Mouse (Mus musculus) liver (tissue): Measurements from ENCODE around the gene Ifna11.

Experiments used
- DNase-seq: peaks from one replicate; pipeline ENCODE4 v3.0.0-alpha.2; 2020; ENCODE audit warnings: mixed read lengths

Ifna11 gene

GRCm38 (mm10) chr4:88841438-88841911, 21.7 kb downstream of the Ifna11 start, which contains the start of gene Ifna4:
TSS of gene Ifna4 (plus strand) at chr4:88841861.
- DNase-seq, result no peak

DNA sequence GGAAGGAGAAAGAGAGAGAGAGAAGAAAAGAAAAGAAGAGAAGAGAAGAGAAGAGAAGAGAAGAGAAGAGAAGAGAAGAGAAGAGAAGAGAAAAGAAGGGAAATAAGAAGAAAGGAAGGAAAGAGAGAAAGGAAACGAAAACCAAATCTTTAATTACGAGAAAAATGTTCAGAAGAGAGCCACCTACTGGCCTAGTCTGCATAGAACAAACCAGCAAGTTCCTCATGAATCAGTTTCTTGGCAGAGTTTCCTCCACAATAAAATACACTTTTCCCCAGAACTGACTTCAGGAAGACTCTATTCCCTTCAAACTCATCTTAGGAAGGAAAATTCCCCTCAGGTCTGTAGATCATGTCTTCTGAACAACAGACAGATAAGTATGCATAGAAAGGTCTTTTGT, 25.6 kb downstream of the Ifna11 start:
- DNase-seq, result no peak

GRCm38 (mm10) chr4:88849698-88850097, 29.9 kb downstream of the Ifna11 start, which contains the start of gene Ifna1:
TSS of gene Ifna1 (plus strand) at chr4:88850087.
- no peak for DNase-seq

GRCm38 (mm10) chr4:88851026-88851763, 31.4 kb downstream of the Ifna11 start:
- DNase-seq, result no peak

DNA sequence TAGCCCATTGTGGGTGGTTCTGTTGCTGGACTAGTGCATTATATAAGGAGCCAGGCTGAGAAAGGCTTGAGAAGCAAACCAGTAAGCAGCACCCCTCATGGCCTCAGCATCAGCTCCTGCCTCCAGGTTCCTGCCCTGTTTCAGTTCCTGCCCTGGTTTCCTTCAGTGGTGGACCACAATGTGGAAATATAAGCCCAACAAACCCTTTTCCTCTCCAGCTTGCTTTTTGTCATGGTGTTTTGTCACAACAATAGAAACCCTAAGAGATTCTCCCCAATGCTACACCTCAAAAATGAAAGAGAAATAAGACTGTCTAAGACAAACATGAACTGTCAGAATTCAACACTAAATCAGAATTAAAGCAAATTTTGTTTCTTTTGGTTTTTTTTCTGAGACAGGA, 39.5 kb downstream of the Ifna11 start:
- DNase-seq, result no peak

DNA sequence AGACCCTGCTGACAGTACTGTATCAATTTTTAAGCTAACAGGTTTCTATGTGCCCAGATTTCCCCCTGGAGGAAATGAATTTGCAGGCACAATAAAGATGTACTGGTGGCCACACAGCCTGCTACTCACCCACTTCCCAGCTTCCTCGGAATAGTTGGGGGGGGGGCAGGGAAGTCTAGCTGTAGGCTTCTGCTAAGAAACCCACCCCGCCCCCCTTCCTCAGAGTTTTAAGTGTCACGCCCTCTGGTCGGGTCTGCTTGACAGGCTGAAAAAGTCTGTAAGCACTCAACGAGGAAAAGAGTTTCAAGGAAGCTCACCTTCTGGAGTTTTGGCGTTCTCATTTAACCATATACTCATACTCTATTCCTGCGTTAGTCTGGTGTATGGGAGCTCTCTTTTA, 43.5 kb downstream of the Ifna11 start:
- no peak for DNase-seq

DNA sequence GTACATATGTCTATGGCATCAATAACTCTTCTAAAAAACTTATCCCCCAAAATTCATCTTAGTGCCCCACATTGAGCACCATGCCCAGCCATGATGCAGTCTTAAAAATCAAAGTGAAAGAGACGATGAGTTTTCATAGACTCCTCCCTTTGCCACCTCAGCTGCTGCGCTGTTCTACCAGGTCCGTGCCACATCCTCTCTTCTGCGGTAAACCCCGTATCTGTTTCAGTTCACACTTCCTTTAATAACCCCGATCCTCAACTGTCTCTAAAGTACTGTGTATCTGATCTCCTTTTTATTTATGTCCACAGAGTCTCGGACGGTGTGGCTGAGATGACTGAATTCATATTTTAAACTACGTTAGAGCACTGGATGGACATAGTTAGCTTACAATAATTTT, 44.8 kb downstream of the Ifna11 start:
- peak; percentile 13 for DNase-seq

DNA sequence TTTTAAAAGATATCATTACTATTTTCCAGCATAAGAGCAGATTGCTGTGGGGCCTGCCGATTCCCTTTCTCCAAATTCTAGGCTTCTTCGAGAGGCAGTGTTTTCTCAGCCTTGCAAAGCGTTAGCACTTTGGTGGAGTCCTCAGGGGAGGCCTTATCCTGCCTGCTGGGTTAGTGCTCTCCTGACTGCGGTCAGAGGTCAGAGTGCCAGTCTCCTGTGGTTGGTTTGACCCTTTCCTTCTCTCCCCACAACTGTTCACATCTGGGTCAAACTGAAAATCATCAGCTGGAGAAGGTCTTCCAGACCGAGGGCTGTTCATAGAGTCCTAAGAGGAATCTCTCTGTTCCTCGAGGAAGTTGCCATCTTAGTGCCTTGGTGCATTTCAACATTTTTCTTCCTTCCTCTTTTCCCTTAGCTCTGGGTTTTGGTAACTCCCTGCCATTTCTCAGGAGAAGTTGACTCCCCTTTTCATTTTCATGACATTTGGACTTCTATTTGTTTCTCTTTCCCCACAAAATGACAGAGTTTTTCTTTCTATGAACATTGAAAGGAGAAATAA, 45.3 kb downstream of the Ifna11 start:
- no peak for DNase-seq

GRCm38 (mm10) chr4:88867366-88867925, 47.7 kb downstream of the Ifna11 start:
- DNase-seq, result peak; percentile 81

DNA sequence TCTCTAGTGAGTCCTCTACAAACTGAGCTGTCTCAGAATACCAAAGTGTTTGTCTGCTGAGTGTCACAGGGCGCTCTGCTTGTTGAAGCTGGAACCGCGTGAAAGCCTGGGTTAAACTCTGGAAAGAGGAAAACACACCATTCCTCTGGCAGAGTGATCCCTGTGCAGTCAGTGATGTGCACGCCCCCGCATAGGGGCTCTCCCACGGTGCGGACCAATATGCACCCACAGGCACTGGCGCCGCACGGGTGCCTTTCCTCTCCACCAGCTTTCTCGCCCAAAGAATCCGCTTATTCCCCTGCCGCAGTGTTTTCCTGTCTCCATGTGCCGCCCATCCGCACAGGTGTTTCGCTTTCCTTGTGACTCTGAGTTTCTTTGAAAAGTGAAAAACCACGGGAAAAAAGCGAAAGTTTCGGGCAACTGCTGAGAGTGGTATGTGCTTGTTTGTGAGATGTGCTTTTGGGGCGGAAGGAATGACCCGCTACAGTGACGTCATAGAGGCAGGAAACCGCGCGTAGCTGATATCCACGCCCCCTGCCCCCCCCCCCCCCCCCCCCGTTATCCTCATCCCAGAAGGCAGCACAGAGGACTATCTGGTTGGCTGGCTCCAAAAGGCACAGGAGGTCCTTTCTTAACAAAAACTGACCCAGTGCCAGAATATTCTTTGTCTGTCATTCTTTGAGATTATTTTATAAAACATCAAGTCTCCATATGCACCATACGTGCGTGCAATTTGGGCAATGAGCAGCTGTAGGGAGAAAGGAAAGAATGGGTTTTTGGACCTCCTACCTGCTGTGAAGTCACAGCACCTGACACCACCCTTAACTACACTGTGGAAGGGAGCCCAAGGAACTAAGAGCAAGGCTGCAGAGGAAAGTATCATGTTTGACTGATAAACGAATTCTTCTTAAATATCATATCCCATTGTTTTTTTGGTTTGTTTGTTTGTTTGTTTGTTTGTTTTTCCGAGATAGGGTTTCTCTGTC, 48.5 kb downstream of the Ifna11 start:
- DNase-seq, result peak; percentile 67
